Mouse (Mus musculus) liver, embryonic 13.5 days (tissue): ENCODE data around the gene Ahdc1. TPM values are rescaled to one million over a fixed set of nuclear protein-coding genes. Genes with fewer than 3 reads are reported as not detected.
A peak's percentile ranks its signal among the peaks of the same experiment; 100 is the strongest.

Experiments used
- ATAC-seq: fragments of 200-750 bp; cut with Nextera tagmentation; 2 replicates; pipeline ENCODE4 v1.8.0; 2017; ENCODE audit warnings: low read depth, mild to moderate bottlenecking, moderate number of reproducible peaks, moderate library complexity
- DNase-seq: peaks from one replicate; pipeline ENCODE4 v3.0.0; 2022
- H3K27ac ChIP-seq: fragments of 300-500 bp; sonication (generic); 2 replicates; pipeline ENCODE4 v1.5.1; 2015; ENCODE audit warnings: moderate library complexity, mild to moderate bottlenecking, inconsistent platforms
- H3K27me3 ChIP-seq: fragments of 300-500 bp; sonication (generic); 2 replicates; pipeline ENCODE4 v1.6.1; 2015; ENCODE audit warnings: mild to moderate bottlenecking, inconsistent platforms
- H3K36me3 ChIP-seq: fragments of 300-500 bp; sonication (generic); 2 replicates; pipeline ENCODE4 v1.6.1; 2015; ENCODE audit warnings: mild to moderate bottlenecking, inconsistent platforms
- H3K4me1 ChIP-seq: fragments of 300-500 bp; sonication (generic); replicated peaks from 2 replicates; pipeline ENCODE4 v1.6.1; 2015; ENCODE audit warnings: inconsistent platforms
- H3K4me2 ChIP-seq: fragments of 300-500 bp; sonication (generic); 2 replicates; pipeline ENCODE4 v1.6.1; 2015; ENCODE audit warnings: inconsistent platforms, mild to moderate bottlenecking, moderate library complexity
- H3K4me3 ChIP-seq: fragments of 300-500 bp; sonication (generic); replicated peaks from 2 replicates; pipeline ENCODE4 v1.5.1; 2015; ENCODE audit warnings: mild to moderate bottlenecking, inconsistent platforms
- H3K9ac ChIP-seq: fragments of 300-500 bp; sonication (generic); 2 replicates; pipeline ENCODE4 v1.6.1; 2015; ENCODE audit warnings: mild to moderate bottlenecking, inconsistent platforms
- H3K9me3 ChIP-seq: fragments of 300-500 bp; sonication (generic); replicated peaks from 2 replicates; pipeline ENCODE4 v1.6.1; 2016; ENCODE audit warnings: inconsistent platforms
- WGBS: fragments of 180-500 bp; shearing (Covaris S2); methylation state at CpG from one replicate; pipeline ENCODE4 v1.1.7; 2015; ENCODE audit not compliant: insufficient replicate concordance; 5-methylcytosine and 5-hydroxymethylcytosine counted together
- polyA plus RNA-seq: library from polyadenylated mRNA; unstranded; fragments of >200 nt; fragmentation: Nextera tagmentation; extraction: Ambion mirVana; gene quantifications from 2 replicates; pipeline ENCODE4 v1.2.1, GENCODE M21; 2015

The Ahdc1 gene
- polyA plus RNA-seq, 1 experiment from 2014 or later = 1.3 TPM

GRCm38 (mm10) chr4:133022217-133022616 lies 11.2 kb downstream of the Ahdc1 start:
- ATAC-seq (no peak), DNase-seq (no peak)
- no peak overlapping the region for H3K9ac ChIP-seq
- WGBS = 73% methylated on average over 14 of the region's 14 CpGs
- H3K9me3 ChIP-seq = no peaks in the 10 kb centered on the region
- no peaks in the 10 kb centered on the region for H3K27me3 ChIP-seq
- H3K4me3 ChIP-seq = no peak overlapping the region
- H3K36me3 ChIP-seq = no peaks in the 10 kb centered on the region
- peaks cover 77% of the 10 kb centered on the region for H3K4me1 ChIP-seq
- H3K4me2 ChIP-seq = no peak overlapping the region
- H3K27ac ChIP-seq = no peak overlapping the region

GRCm38 (mm10) chr4:133022954-133023635 lies 12.0 kb downstream of the Ahdc1 start:
- Histone ChIP-seq H3K36me3 (no peaks in the 10 kb centered on the region), H3K9me3 (no peaks in the 10 kb centered on the region), H3K4me3 (no peak overlapping the region), H3K27me3 (no peaks in the 10 kb centered on the region), H3K9ac (no peak overlapping the region), H3K27ac (no peak overlapping the region), H3K4me2 (no peak overlapping the region), H3K4me1 (peaks cover 75% of the 10 kb centered on the region)
- ATAC-seq (no peak), DNase-seq (no peak)
- WGBS = 74% methylated on average over 14 of the region's 14 CpGs

- DNase-seq (no peak), ATAC-seq (no peak)
- peaks cover 77% of the 10 kb centered on the region for H3K4me1 ChIP-seq
- no peak overlapping the region for H3K4me3 ChIP-seq
- H3K9me3 ChIP-seq = no peaks in the 10 kb centered on the region
- no peaks in the 10 kb centered on the region for H3K36me3 ChIP-seq
- no peak overlapping the region for H3K9ac ChIP-seq
- no peak overlapping the region for H3K27ac ChIP-seq
- no peak overlapping the region for H3K4me2 ChIP-seq
- 79% methylated on average over 6 of the region's 6 CpGs for WGBS
- H3K27me3 ChIP-seq = no peaks in the 10 kb centered on the region
Observed at GRCm38 (mm10) chr4:133023636-133024035, 12.6 kb downstream of the Ahdc1 start.

- ATAC-seq = no peak
- Histone ChIP-seq H3K4me1 (peaks cover 84% of the 10 kb centered on the region), H3K9me3 (no peaks in the 10 kb centered on the region), H3K4me3 (no peak overlapping the region), H3K27ac (no peak overlapping the region), H3K9ac (no peak overlapping the region), H3K4me2 (no peak overlapping the region), H3K36me3 (no peaks in the 10 kb centered on the region), H3K27me3 (no peaks in the 10 kb centered on the region)
- WGBS = 53% methylated on average over 4 of the region's 4 CpGs
- DNase-seq = no peak
Observed at GRCm38 (mm10) chr4:133024404-133024803, 13.3 kb downstream of the Ahdc1 start.

GRCm38 (mm10) chr4:133024969-133025685 lies 14.1 kb downstream of the Ahdc1 start:
- ATAC-seq = no peak; the same call in 1 of the 2 replicates
- no peak overlapping the region; the same call in 1 of the 2 replicates for H3K27ac ChIP-seq
- WGBS = 52% methylated on average over 10 of the region's 10 CpGs

GRCm38 (mm10) chr4:133026272-133026671 lies 15.2 kb downstream of the Ahdc1 start:
- 78% methylated on average over 10 of the region's 10 CpGs for WGBS
- ATAC-seq = no peak

More at GRCm38 (mm10) chr4:133024969-133025685, 14.1 kb downstream of the Ahdc1 start:
- H3K9ac ChIP-seq = no peak overlapping the region
- peaks cover 91% of the 10 kb centered on the region for H3K4me1 ChIP-seq
- H3K27me3 ChIP-seq = no peaks in the 10 kb centered on the region
- DNase-seq = no peak
- H3K36me3 ChIP-seq = no peaks in the 10 kb centered on the region
- H3K9me3 ChIP-seq = no peaks in the 10 kb centered on the region
- no peak overlapping the region for H3K4me3 ChIP-seq
- H3K4me2 ChIP-seq = no peak overlapping the region

DNA sequence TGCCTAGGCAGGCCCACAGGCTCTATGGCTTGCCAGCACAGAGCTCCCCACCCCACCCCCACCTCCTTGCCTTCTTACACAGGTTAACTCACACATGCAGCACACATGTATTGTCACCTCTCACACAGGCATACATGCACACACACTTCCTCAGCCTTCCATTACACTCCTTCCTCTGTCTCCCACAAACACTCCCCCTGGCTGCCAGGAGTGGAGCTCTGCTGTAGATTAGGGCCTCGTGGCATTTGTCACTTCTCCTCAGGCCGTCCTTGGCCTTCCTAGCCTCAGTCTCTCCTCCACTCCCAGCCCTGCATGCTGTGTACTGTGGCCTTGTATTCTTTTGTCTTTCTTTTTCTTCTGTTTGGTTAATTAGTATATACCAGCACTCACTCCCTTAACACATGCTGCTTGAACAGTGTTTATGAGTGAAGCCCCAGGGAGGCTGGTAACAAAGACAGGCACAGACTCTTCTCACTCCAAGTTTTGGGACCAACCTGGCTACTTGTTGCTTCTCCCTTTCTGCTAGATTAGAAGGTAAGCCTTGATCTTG lies 15.8 kb downstream of the Ahdc1 start:
- no peak overlapping the region for H3K4me3 ChIP-seq
- DNase-seq = no peak
- no peak overlapping the region for H3K4me2 ChIP-seq
- no peaks in the 10 kb centered on the region for H3K27me3 ChIP-seq
- H3K4me1 ChIP-seq = peaks cover 77% of the 10 kb centered on the region
- 0 out of 2 replicates have a peak overlapping the region, but pooled peaks have one; percentile 8 for H3K27ac ChIP-seq
- ATAC-seq = no peak
- H3K9ac ChIP-seq = no peak overlapping the region
- no peaks in the 10 kb centered on the region for H3K36me3 ChIP-seq
- H3K9me3 ChIP-seq = no peaks in the 10 kb centered on the region
- 24% methylated on average over 2 of the region's 2 CpGs for WGBS

More at GRCm38 (mm10) chr4:133026272-133026671, 15.2 kb downstream of the Ahdc1 start:
- Histone ChIP-seq H3K36me3 (no peaks in the 10 kb centered on the region), H3K27me3 (no peaks in the 10 kb centered on the region), H3K9me3 (no peaks in the 10 kb centered on the region), H3K27ac (no peak overlapping the region), H3K4me3 (no peak overlapping the region), H3K4me1 (peaks cover 83% of the 10 kb centered on the region), H3K4me2 (no peak overlapping the region), H3K9ac (no peak overlapping the region)
- no peak for DNase-seq

DNA sequence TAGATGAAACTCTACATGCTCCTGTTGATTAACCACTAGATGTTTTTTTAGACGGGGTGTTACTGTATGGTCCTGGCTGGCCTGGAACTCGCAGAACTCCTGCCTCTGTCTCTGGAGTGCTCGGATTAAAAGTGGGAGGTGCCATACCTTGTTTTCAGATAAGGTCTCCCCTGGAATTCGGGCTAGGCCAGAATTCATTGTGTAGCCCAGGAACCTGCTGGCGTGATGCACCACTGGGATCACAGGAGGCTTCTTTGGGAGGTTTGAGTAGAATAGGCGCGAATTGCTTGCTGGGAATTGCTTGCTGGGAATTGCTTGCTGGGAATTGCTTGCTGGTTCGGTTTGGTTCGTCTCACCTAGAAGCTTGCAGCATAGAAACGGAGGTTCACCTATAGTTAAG lies 16.7 kb downstream of the Ahdc1 start:
- WGBS = 71% methylated on average over 10 of the region's 10 CpGs
- ATAC-seq (no peak), DNase-seq (no peak)
- no peaks in the 10 kb centered on the region for H3K27me3 ChIP-seq
- H3K4me1 ChIP-seq = peaks cover 70% of the 10 kb centered on the region
- no peaks in the 10 kb centered on the region for H3K36me3 ChIP-seq
- no peaks in the 10 kb centered on the region for H3K9me3 ChIP-seq
- no peak overlapping the region for H3K4me3 ChIP-seq
- no peak overlapping the region for H3K27ac ChIP-seq
- H3K4me2 ChIP-seq = no peak overlapping the region
- H3K9ac ChIP-seq = no peak overlapping the region

DNA sequence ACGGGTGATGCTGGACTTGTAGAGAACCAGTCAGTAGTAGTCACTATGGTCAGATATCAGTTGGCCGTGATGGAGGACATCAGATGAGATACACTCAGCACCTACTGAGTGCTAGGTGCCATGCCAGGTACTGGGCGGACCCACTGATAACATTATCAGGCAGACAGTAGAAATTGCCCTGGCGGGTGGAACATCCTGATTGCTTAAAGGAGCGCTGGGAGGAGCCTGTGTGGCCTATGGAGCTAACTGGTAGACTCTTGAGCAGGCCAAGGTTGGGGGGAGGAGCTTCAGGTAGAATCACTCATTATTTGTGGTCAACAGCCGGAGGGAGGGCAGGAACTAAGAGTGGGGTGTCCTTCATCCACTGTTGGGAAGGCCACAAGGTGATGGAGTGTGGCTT lies 17.1 kb downstream of the Ahdc1 start:
- H3K27me3 ChIP-seq = no peaks in the 10 kb centered on the region
- peaks cover 66% of the 10 kb centered on the region for H3K4me1 ChIP-seq
- H3K4me3 ChIP-seq = no peak overlapping the region
- no peaks in the 10 kb centered on the region for H3K9me3 ChIP-seq
- ATAC-seq = peak; percentile 37
- WGBS = 42% methylated on average over 6 of the region's 6 CpGs
- H3K36me3 ChIP-seq = no peaks in the 10 kb centered on the region
- no peak overlapping the region for H3K27ac ChIP-seq
- no peak overlapping the region for H3K9ac ChIP-seq
- no peak overlapping the region for H3K4me2 ChIP-seq
- no peak for DNase-seq

DNA sequence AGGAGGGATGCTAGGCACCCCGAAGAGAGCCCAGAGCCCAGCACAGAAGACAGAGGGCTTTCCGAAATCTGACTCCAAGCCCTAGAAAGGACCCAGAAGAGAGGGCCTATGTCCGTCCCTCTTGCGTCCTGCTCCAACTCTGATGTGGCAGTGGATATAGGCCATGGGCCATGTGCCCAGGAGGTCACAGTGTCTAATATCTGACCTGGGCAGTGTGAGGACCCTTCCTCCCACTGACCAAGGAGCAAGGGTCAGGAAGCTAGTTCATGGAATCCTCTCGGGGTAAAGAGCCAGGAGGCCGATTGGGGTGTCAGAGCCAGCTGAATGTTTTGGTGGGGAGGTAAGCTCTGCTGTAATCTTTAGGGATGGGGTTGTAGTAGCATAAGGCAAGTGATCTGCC lies 17.8 kb downstream of the Ahdc1 start:
- no peak overlapping the region for H3K9ac ChIP-seq
- DNase-seq (no peak), ATAC-seq (no peak)
- no peak overlapping the region for H3K27ac ChIP-seq
- peaks cover 59% of the 10 kb centered on the region for H3K4me1 ChIP-seq
- no peaks in the 10 kb centered on the region for H3K36me3 ChIP-seq
- no peaks in the 10 kb centered on the region for H3K27me3 ChIP-seq
- 77% methylated on average over 6 of the region's 6 CpGs for WGBS
- no peak overlapping the region for H3K4me2 ChIP-seq
- no peaks in the 10 kb centered on the region for H3K9me3 ChIP-seq
- no peak overlapping the region for H3K4me3 ChIP-seq

GRCm38 (mm10) chr4:133032410-133033095 lies 21.5 kb downstream of the Ahdc1 start:
- peaks cover 25% of the 10 kb centered on the region for H3K27me3 ChIP-seq
- no peak overlapping the region for H3K9ac ChIP-seq
- DNase-seq (no peak), ATAC-seq (no peak)
- no peaks in the 10 kb centered on the region for H3K9me3 ChIP-seq
- no peak overlapping the region for H3K4me3 ChIP-seq
- H3K36me3 ChIP-seq = no peaks in the 10 kb centered on the region
- peaks cover 37% of the 10 kb centered on the region for H3K4me1 ChIP-seq
- no peak overlapping the region for H3K4me2 ChIP-seq
- H3K27ac ChIP-seq = no peak overlapping the region
- WGBS = 78% methylated on average over 8 of the region's 8 CpGs
